Mouse (Mus musculus): ENCODE results near the gene Eif4e. TPM values are rescaled to one million over a fixed set of nuclear protein-coding genes. Genes with fewer than 3 reads are reported as not detected.

The Eif4e gene
- 168 and 178 TPM in 2 replicates for total RNA-seq (2021)
- long read RNA-seq, transcript Eif4e-204 (7 exons, 1,421 nt) = major isoform, 82 of 93 reads
- long read RNA-seq, partial matches to known transcripts = 5 of 93 reads
- long read RNA-seq, other reads (novel, unspliced or antisense) = 6 of 93 reads

DNA sequence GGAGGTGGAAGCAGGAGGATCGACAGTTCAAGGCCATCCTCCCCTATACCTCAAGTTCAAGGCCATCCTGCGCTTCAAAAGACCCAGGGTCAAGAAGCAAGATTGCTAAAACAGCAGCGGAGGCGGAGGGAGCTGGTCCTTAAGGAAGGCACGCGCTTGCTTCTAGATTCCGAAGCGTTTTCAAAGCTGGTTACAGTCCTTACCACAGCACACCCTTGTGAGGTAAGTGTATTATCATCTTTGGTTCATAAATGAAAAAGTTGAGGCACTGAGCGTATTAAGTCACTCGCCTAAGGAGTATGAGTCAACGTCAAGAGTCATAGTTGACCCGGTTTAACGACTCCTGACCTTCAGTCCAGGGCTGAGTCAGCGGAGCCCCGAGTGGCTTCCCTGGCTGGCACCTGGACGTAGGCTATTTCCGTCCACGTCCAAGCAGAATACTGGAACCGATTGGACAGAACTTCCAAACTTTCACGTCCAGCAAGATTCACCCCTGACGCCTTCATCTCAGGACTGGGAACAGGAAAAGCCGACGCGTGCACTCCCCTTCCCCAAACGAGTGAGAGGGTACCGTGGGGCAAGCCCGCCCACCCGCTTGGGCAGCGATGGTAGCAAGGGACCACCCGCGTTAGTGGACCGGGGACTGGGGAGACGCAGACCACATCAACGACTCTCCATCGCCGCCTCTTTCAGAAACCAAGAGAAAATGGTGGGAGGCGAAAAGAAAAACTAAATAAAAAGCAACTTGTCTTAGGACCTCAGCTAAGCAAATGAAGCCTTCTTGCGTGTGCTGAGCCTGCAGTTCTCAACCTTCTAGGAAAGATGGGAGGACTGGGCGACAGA lies at the start of gene Eif4e:
TSS of gene Eif4e (plus strand) at position 107 of the 843 bp plus-strand sequence.
- peak; percentile 75 for DNase-seq

DNA sequence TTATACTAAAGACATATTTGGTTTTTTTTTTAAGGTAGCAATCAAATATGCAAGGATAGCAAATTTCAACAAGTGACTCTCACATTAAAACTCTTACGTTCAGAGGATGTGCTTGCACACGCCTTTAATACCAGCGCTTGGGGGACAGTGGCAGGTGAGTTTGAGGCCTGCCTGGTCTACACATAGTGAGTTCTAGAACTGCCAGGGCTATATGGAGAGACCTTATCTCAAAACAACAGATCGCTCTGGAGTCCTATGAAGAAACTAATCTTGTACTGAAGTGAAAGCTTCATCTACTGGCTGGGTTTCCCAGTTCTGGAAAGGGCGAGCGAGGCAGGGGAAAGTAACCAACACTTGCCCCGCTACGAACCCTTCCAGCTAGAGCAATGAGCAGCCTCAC lies 46.5 kb upstream of the Eif4e start:
- DNase-seq = no peak

DNA sequence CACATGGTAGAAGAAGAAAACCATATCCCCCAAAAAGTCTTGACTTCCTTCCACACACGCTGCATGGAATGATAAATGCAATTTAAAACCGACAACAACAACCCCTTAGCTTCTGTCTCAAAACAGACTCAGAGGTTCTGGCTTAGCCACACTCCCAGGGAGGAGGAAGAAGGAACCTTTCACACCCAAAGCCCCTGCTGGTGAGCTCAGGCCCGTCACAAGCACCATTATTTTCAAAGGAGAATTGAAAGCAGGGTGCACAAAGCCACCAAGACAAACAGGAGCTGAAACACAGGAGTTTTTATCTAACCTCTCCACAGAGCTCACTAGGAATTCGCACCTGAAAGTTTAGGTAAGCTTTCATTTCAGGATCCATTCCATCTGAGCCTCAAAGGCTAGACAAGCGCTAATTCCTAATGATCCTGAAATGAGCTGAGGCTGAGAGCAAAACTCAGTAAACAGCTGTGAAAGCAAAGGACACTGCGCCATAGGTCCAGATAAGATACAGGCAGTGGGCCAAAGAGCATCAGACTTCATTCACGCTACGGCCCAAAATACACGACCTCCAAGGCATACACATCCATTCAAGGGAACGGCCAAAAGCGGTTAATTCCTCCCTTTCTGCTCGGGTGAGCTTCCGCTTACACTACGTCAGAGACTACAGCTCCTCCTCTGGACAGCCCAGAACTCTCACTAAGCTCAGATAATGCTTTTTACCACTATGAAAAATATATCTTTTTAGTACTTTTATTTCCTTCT lies 44.3 kb upstream of the Eif4e start:
- DNase-seq = no peak

DNA sequence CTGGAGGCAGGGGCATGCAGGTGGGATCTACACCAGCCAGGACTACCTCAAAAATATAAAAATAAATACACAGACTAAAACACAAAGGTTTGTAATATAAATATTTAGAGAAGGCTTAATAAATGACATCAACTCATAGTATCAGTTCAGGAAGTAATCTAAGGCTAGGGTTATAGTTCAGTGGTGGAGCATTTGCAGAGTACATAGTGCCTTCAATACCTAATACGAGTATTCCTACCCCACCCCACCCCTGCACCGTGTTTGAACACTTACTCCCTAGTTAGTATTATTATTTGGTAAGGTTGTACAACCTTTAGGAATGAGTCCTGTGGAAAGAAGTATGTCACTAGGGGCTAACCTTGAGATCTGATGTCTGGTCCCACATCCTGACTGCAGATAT lies 42.7 kb upstream of the Eif4e start:
- no peak for DNase-seq

DNA sequence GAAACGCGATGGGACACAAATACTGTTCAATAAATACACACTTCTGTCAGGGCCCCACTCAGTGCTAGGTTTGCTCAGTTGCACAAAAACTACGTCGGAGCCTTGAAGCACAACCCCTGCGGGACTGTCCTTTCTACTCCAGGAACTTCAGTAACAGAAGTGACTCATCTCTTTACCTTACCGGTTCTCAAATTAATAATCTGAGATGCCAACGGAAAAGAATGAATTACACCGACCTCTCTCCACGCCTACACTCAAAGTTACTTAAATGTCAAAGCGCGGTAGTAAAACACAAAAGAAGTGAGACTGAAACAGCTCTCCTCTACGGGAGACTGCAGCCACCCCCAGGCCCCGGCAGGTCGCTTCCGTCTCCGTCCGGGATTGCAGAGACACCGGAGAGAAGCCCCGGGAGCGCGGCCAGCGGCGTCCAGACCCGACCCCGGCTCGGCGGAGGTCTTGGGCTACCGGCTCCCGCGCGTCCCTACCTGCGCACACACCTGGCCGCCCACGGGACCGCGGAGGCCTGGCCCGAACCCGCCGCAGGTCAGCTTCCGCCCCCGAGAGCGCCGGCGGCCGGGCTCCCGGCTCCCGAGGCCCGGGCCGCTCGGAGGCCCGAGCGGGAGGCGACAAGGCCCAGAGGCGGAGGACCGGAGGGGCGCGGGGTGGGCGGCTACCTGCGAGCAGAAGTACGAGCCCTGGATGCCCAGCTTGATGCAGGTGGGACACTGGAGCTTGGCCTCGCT lies 37.2 kb upstream of the Eif4e start:
- peak; percentile 49 for DNase-seq

DNA sequence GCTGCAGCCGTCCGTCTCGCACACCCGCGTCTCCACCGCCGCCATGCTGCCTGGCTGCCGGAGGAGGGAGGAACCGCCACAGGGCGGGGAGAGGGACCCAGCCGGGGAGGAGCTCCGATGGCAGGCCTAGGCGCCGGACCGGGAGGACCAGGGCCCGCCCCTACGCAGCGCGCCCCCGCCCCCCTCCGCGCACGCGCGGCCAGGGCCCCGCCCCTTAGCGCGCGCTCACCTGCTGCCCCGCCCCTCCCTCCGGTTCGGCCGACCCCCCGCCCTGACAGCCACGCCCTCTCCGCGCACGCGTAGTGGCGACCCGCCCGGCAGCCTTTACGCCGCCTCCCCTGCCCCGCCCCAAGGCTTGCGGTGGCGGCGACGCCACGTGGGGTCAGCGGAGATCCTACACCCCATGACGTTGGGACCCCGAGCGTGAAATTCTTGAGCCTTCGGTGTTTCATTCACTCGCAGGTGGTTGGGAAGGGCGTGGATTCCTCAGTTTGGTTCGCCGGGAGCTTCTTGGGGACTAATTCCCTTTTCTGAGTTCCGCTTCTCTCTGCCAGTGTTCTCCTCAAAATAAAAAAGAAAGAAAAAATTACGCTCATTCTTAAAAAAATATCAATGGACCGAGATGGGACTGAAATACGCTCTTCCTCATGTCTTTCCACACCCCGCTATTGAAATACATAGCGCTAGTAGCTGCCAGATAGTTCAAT lies 36.5 kb upstream of the Eif4e start, which contains the start of gene Metap1:
TSS of gene Metap1 (minus strand) at position 189 of the 707 bp plus-strand sequence.
- peak; percentile 100 for DNase-seq

DNA sequence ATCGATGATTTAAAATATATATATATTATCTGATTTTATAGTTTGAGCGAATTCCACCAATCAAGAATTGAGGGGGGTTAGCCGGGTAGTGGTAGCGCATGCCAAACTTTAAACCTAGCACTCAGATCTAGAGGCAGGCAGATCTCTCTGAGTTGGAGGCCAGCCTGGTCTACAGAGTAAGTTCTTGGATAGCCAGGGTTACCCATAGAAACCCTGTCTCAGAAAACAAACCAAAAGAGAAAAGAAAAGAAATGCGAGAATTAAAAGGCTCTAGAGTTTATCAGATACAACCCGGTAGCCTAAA lies 36.0 kb upstream of the Eif4e start:
- DNase-seq = no peak

DNA sequence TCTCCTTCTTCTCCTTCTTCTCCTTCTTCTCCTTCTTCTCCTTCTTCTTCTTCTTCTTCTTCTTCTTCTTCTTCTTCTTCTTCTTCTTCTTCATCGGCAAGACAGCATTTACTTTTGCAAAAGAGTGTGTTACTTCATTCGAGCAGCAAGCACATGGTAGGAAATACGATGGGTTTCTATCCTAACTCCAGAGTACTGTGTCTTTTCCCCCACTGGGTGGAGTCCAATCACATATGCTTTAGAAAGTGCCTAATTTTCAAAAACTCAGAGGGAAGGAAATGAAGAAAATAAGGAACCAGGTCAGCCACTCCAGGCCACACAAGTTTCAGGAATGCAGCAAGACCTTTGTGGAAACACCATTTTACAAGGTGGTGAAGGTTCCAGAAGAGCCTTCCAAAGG lies 32.3 kb upstream of the Eif4e start:
- no peak for DNase-seq

DNA sequence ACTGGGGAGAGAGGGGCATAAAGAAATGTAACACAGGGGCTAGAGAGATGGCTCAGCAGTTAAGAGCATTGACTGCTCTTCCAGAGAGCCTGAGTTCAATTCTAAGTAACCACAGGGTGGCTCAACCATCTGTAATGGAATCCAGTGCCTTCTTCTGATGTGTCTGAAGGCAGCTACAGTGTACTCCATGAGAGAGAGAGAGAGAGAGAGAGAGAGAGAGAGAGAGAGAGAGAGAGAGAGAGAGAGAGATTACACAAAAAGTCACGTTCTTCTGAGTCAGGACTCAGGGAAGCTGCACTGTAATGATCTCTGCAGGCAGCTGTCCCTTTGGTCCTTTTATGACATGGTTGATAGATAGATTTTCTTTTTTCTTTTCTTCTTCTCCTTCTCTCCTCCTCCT lies 31.4 kb upstream of the Eif4e start:
- DNase-seq = no peak

DNA sequence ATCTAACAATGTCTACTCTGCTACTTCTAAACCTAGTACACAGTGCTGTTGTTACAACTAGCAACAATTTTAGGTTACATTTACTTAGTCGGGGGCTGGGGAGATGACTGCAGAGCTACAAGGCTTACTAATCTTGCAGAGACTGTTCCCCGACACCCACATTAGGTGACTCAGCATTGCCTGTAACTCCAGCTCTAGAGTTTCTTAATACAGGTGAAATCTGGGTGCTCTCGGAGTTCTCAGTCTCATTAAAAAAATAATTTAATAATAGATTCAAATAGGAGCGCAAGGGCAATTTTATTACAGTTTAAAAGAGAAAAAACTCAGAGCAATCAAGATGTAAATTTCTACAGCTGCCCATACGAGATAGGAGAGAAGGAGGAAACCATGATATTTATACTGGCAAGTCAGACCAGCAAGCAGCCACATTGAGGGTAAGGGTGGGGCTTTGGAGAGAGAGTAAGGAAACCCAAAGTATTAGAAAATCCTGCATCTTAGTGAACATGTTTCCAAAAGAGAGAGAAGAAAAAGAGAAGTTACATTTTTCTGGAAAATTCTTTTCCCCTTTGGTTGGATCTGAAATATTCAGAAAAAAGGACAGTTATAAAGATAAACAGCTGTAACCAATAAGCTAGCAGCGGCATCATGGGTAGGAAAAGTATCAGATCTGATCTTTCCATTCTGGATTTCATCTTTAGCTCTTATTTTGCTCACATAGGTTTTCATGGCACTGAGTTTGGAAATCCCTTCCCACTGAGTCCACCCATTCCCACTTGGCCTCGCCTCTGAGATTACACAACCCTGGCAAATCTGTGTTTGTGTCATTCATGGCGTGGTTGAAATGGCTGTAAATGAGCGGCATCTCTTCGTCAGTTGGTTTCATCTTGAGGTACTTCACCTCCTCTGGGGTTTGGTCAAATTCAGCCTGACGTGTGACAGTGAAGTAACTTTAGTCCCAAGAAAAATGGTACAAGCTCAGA lies 30.5 kb upstream of the Eif4e start:
- DNase-seq = no peak

DNA sequence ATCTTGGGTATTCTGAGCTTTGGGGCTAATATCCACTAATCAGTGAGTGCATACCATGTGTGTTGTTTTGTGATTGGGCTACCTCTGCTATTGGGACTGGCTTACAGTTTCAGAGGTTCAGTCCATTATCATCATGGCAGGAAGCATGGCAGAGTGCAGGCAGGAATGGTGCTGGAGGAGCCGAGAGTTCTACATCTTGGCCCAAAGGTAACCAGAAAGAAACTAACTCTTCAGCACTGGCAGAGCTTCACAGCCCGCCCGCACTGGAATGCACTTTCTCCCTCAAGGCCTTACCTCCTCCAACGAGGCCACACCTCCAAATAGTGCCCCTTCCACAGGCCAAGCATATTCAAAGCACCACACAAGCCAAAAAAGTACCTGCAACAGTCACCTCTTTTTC lies 27.2 kb upstream of the Eif4e start:
- DNase-seq = no peak

DNA sequence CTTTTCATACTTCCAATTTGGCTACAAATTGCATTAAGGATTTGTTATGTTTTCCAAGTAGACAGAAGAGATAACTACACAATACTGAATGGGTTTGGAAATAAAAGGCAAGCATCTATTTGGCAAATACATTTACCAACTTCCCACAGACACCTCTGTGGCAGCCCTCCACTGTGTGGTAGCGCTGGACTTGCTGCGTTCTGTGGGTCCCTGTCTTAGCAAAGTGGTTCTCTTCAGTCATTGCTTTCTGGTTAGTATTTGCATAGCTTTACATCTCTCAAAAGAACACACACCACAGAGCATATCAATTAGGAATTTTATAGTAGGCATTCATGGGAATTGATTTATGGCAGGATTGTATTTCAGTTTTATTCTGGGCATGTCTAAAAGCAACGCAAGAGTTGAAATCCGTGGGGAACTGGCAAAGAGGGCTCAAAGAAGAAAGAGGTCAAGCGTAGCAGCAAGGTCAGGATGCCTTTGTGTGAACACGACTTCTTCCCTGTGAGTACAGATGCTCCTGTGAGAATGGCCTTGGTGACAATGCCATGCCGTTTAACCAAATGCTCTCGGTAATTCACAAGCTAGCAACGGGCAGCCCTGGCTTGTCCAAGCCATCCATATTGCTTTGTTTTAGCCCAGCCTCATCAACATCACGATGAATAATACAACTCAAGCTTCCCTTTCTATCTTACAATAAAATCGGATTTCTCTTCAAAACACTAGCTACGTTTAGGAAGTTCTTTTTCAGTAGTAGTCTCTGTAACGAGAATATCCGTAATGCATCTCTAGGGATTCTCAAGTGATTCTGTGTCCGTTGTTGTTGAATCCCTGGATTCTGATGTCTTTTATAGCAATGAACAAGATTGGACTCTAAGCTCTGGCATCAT lies 25.9 kb upstream of the Eif4e start:
- no peak for DNase-seq

DNA sequence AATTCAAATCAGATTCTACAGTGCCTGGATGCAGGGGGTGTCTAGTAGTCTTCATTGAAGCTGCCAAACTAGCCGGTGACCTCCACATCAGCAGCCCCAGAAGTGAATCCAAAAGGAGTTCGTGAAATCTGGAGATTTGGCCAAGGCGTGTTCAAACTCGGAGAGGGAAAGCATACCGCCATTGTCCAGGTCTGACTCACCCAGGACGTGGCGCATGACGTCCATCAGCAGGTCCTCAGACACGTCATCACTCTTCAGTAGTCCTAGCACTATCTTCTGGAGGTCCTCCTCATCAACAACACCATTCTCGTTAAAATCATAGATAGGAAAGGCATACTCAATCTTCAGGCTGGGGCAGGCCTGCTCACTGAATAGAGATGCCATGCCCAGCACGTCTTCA lies 22.2 kb upstream of the Eif4e start:
- DNase-seq = no peak

DNA sequence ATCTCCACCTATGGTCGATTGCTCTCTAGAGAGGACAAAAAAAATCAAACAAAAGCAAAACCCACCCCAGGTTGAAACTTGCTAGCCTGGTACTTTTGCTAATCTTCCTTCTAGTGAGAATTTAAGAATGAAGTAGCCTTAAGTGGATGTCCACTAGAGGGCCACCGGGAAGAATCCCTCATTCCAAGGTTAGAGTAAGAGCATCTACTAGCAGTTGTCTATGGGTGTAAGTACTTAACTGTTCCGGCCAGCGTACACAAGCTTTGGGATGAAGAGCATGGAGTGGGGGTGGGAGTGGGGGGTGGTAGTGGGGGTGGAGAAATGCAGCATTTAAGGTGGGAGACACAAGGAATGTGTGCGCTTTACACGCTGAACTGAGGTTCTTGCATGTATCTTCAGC lies 19.2 kb upstream of the Eif4e start:
- DNase-seq = peak; percentile 27

DNA sequence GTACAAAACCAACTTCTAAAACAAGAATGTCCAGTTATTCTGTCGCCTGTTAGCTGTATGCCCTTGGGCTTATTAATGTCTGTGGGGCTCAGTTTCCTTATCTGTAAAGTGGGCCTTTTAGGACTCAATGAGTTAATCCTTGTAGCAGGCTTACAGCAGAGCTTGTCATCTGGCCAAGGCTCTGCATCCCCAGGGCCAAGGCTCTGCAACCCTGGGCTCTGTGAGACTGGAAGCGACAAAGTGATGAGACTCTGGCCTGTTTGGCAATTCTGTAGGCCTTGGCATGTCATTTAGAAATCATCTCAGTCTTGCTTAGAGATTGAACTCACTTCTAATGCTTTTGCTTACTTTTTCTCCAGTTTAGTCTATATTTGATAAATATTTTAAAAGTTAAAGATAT lies 16.4 kb upstream of the Eif4e start:
- no peak for DNase-seq

DNA sequence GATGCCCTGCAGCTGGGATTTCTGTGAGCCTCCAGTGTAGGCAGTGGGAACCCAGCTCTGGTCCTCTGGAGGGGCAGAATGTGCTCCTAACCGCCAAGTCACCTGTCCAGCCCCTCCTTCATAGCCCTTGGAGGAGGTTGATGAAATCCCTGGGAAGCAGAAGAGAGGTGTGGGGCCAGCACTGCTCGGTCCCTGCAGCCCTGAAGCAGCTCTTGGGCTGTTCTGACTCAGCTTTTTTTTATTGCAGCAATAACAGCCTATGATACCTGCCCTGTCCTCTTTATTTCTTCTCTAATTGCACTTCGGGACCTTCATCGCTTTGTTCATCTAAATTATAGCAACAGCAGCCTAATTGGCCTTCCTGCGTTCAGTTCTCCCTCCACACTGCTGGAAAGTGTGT lies 15.5 kb upstream of the Eif4e start:
- no peak for DNase-seq

DNA sequence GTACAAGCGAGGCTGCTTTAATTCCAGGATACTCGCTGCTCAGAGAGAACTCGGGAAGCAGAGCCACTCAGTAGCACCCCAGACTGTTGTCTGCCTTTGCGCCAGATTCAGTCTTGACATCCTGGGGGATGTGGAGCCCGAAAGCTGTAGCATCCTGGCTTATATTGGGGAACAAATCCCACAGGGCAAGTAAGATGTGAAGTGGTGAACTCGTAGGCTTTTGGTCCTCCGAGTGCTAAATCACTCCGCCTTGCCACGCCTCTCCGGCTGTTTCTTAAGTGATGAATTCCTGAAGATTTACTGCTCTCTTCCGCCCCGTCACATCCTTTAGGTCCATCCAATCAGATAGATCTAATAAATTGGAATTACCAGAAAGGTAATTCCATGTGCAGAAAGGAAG lies 12.7 kb upstream of the Eif4e start:
- DNase-seq = no peak

DNA sequence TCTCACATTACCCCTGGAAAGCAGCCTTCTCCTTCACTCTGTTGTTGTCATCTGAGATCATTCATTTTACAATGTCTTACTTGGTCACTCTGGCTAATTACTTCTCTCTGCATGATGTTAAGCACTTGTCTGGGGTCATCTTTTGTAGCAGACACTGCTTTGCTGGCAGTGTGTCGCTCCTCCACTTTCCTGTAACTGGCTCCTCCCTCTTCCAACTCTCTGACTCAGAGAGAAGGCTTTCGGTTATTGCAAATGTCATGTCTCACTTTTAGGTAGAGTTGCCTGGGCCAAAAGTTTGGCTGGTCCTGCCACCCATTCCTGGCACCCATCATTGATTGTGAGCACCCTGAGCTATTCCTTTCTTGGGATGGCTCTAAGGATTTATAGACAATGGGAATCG lies 11.2 kb upstream of the Eif4e start:
- no peak for DNase-seq

DNA sequence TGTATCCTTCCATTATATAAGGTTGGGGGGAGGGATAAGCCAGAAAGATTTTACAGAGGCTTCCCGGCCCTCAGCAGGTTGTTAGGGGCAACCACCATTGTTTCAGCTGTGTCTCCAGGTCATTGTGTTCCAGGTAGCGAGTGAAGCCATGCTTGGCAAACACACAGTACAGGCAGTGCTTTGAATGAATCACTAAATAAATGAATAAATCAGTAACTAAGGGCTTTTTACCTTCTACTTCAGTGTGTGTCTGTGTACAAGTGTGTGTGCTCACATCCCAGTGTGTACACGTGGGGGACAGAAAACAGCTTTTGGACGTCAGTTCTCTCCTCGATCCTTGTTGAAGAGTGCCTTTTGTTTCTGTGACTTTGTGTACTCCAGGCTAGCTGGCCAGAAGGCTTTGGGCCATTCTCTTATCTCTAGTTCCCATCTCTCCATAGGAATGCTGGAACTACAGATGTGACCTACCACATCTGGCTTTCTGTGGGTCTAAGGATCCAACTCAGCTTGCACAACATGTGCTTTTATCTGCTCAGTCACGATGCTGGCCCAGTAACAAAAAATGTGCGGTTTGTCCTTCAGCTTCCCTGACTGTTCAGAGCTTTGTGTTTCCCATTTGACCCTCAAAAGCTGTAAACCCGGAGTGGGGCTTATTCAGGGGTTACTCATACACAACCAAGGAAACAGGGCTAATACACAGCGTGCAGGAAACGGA lies 10.2 kb upstream of the Eif4e start:
- DNase-seq = peak; percentile 51
